Mouse (Mus musculus): ENCODE measurements around the gene Adam15. TPM values are rescaled to one million over a fixed set of nuclear protein-coding genes. Genes with fewer than 3 reads are reported as not detected.

Adam15 gene
- total and polyA plus RNA-seq, 3 experiments = 15.3 to 43.2 TPM; not detected in 1

DNA sequence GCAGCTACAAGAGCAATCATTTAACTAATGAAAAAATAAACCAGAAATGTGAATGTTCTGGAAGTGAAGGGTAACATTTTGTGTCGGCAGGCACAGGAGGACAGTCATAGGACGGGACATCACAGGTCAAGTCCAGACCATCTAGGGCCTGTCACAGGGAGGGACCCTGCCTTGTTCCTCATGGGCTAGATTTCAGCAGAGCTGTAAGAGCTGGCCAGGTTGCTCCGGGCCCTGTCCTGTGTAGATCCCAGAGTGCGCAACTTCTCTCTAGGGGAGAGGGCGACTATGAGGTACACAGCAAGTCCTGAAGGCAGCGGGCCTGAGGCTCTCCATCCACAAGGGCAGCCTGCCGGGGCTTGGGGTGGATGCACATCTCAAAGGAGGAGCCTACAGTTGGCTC is 11.9 kb upstream of the Adam15 start, which contains the start of gene Dcst2 (continued):
- no peak for TF ChIP-seq TCF12 (IDR thresholded peaks at IDR 0.05; ENCODE audit: low read depth, low read length)
- no peak for TF ChIP-seq MAX (IDR thresholded peaks at IDR 0.05; ENCODE audit: low read length)
- TF ChIP-seq BHLHE40 (IDR thresholded peaks at IDR 0.05; ENCODE audit: borderline replicate concordance, low read depth, low read length) = no peak
- TF ChIP-seq GABPA (IDR thresholded peaks at IDR 0.05; ENCODE audit: low read depth, low read length) = no peak

DNA sequence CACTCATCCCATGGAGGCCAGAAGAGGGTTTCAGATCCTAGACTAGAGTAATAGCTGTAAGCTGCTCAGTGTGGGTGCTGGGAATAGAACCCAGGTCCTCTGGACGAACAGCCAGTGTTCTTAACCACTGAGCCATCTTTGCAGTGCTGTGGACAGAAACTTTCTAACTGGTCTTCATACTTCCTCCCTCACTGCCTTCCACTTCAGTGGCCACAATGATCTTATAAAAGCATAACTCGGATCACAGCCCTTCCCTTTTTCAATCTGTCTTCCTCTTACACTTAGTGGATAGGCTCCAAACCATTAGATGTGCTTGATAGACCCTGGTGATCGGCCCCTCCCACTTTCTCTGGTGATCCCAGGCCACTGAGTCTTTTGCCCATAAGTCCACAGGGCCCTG is 10.4 kb upstream of the Adam15 start:
- peaks cover 0 to 13% of the 10 kb centered on the region in 2 experiments; a peak in 2 of 4 replicates for H3K4me1 ChIP-seq (ENCODE audit: control insufficient read depth in 1 of 2, insufficient read depth in 2 of 2, low read length in 2 of 2)
- peaks cover 0 to 5% of the 10 kb centered on the region in 2 experiments; a peak in 2 of 4 replicates for H3K36me3 ChIP-seq (ENCODE audit: control insufficient read depth in 1 of 2, insufficient read depth in 2 of 2, low read length in 2 of 2)
- no peaks in the 10 kb centered on the region for H3K9me3 ChIP-seq (replicated peaks; ENCODE audit: insufficient read depth, low read length)
- TF ChIP-seq MAZ (IDR thresholded peaks at IDR 0.05; ENCODE audit: low read depth, low read length) (no peak), GATA1 (IDR thresholded peaks at IDR 0.05; ENCODE audit: low read depth, low read length) (peak; percentile 59), UBTF (IDR thresholded peaks at IDR 0.05; ENCODE audit: borderline replicate concordance, insufficient read depth, low read depth, low read length) (no peak), MAX (IDR thresholded peaks at IDR 0.05; ENCODE audit: low read length) (no peak), GABPA (IDR thresholded peaks at IDR 0.05; ENCODE audit: low read depth, low read length) (no peak), NELFE (IDR thresholded peaks at IDR 0.05; ENCODE audit: low read depth, low read length) (no peak), RCOR1 (IDR thresholded peaks at IDR 0.05; ENCODE audit: low read depth, low read length) (peak; percentile 52; the same call in 1 of the 2 replicates), USF2 (IDR thresholded peaks at IDR 0.05; ENCODE audit: borderline replicate concordance in 1 of 2, insufficient read depth in 1 of 2, low read depth in 1 of 2, low read length in 2 of 2) (no peak), EP300 (IDR thresholded peaks at IDR 0.05; ENCODE audit: low read depth in 1 of 2, low read length in 2 of 2) (peak; percentile 11 to 59; a peak in 2 of 4 replicates), SIN3A (IDR thresholded peaks at IDR 0.05; ENCODE audit: low read length) (no peak), RAD21 (IDR thresholded peaks at IDR 0.05; ENCODE audit: low read depth, low read length) (no peak), POLR2AphosphoS5 (IDR thresholded peaks at IDR 0.05; ENCODE audit: borderline replicate concordance, low read depth, low read length) (no peak), CHD2 (IDR thresholded peaks at IDR 0.05; ENCODE audit: low read length) (no peak), HCFC1 (IDR thresholded peaks at IDR 0.05; ENCODE audit: low read depth, low read length) (no peak), TBP (IDR thresholded peaks at IDR 0.05; ENCODE audit: low read depth, low read length) (peak; percentile 99), MEF2A (IDR thresholded peaks at IDR 0.05; ENCODE audit: extremely low read depth, insufficient replicate concordance, low read depth, low read length, poor library complexity, severe bottlenecking) (no peak), POLR2A (IDR thresholded peaks at IDR 0.05; ENCODE audit: control insufficient read depth in 1 of 2, insufficient read depth in 1 of 2, low read depth in 1 of 2, low read length in 2 of 2, poor library complexity in 1 of 2) (no peak), CTCF (IDR thresholded peaks at IDR 0.05 in 2 of 3, conservative IDR thresholded peaks at IDR 0.05 in 1 of 3; ENCODE audit: control insufficient read depth in 1 of 3, insufficient read depth in 1 of 3, low read depth in 2 of 3, low read length in 3 of 3, poor library complexity in 1 of 3, severe bottlenecking in 1 of 3) (no peak), ETS1 (IDR thresholded peaks at IDR 0.05; ENCODE audit: low read depth, low read length) (0 out of 2 replicates have a peak, but pooled peaks have one; percentile 15), MXI1 (IDR thresholded peaks at IDR 0.05; ENCODE audit: low read depth, low read length) (no peak), ZNF384 (IDR thresholded peaks at IDR 0.05; ENCODE audit: low read depth, low read length) (no peak), JUND (IDR thresholded peaks at IDR 0.05; ENCODE audit: low read depth, low read length) (no peak)
- H3K9ac ChIP-seq (ENCODE audit: control insufficient read depth, low read depth, low read length, poor library complexity, severe bottlenecking) = no peak overlapping the region
- H3K79me2 ChIP-seq (ENCODE audit: control insufficient read depth, insufficient read depth, low read length, poor library complexity) = no peaks in the 10 kb centered on the region
- DNase-seq (ENCODE audit: low read depth, low spot score) = peak; percentile 83
- H3K27me3 ChIP-seq (ENCODE audit: control insufficient read depth in 1 of 2, insufficient read depth in 2 of 2, low read length in 2 of 2) = peaks cover under 1 to 6% of the 10 kb centered on the region in 2 experiments
- H3K4me3 ChIP-seq (ENCODE audit: control insufficient read depth in 1 of 2, insufficient read depth in 1 of 2, low read depth in 2 of 2, low read length in 2 of 2) = no peak overlapping the region
- H3K27ac ChIP-seq (ENCODE audit: control insufficient read depth, low read depth, low read length) = no peak overlapping the region

All from MEL (cell line).